Mouse (Mus musculus) ovary, postnatal 36 days (tissue): ENCODE data around the gene 6030452D12Rik.

Experiments used
- DNase-seq: peaks from one replicate; pipeline ENCODE4 v3.0.0; 2022; ENCODE audit warnings: low spot score, mixed read lengths

The 6030452D12Rik gene

DNA sequence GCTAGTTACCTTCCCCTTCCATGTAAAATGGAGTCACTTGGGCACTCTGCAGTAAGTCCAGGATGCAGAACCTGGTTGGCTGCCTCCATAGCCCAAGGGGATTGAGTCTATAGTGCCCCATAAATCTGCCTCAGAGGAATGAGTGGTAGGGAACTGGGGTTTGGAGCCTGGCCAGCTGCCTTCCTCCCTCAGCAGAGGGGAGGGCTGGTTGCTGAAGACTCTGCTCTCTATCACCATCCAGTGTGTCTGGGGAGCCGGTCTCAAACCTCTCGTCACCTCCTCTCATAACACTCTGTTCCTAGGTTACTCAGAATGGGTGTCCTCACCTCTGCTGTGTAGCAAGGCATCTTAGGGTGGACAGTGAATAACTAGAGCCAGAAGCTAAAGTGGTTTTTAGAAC lies 16.3 kb downstream of the 6030452D12Rik start:
- no peak for DNase-seq

DNA sequence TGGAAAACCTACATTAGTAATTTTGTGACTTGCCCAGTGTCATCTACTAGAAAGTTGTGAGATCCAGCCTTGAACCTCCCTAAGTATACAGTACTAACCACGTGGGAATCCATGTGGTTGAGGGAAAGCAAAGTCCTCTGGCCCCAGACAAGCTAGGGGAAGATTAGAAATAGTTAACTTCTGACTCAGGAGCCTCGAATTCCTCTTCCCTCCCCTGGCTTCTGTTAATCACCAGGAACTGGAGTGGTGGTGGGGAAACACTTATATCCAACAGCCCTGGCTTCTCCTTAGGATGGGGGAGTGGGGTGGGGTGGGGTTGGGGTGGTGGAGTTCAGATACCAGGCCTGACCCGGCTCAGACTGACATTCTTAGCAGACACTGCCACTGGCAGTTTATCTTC lies 18.4 kb downstream of the 6030452D12Rik start:
- DNase-seq, result no peak

DNA sequence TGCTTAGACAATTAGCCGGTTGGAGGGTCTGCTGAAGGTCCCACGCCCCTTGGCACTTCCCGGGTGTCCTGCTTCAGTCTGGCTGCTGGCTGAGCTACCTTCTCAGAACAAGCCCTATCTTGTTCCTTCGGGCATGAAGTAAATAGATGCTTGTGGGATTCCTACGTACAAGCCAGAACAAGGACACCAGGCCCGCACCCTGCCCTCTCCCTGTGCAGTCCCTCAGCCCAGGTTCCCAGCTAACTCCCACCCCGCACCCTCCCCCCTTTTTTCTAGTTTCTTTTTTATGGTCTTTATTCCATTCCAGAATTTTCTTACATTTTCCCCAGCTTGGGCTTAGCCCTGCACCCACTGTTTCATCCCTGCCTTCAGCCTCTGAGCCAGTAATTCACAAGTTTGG lies 20.3 kb downstream of the 6030452D12Rik start:
- DNase-seq, result no peak

DNA sequence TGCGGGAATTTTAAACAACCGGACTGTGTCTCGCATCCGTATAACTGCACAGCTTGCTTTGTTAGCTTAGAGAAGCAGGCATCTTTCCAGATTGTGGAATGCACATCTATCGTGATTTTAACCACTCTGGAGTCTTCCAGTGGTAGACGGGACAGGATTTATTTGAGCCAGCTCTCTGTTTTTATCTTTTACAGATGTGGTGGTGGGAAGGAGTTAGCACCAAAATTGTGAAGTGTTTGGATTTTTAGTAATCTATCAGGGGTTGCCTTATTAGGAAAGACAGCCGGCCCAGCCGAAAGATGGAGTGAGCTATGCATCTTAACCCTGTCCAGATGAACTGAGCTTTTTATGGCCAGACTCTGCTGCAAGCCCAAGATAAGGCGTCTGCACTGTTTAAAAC lies 21.5 kb downstream of the 6030452D12Rik start:
- DNase-seq, result no peak

DNA sequence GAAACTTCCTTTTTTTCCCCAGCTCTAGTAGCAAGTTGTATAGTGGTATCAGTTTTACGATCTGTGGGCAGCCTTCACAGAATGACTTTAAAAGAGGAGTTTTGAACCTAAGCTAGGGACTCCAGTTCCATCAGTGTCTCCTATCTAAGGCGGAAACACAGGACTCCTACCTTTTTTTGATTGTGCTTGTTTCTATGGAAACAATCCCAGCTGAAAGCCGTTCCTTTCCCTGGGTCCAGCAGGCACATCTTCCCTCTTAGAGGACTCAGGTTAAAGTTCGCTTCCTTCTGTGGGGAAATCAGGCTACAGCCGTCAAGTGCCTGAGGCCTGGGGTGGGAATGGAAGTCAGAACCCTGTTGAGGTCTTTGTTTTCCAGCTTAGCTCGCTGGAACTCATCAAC lies 26.4 kb downstream of the 6030452D12Rik start:
- no peak for DNase-seq

DNA sequence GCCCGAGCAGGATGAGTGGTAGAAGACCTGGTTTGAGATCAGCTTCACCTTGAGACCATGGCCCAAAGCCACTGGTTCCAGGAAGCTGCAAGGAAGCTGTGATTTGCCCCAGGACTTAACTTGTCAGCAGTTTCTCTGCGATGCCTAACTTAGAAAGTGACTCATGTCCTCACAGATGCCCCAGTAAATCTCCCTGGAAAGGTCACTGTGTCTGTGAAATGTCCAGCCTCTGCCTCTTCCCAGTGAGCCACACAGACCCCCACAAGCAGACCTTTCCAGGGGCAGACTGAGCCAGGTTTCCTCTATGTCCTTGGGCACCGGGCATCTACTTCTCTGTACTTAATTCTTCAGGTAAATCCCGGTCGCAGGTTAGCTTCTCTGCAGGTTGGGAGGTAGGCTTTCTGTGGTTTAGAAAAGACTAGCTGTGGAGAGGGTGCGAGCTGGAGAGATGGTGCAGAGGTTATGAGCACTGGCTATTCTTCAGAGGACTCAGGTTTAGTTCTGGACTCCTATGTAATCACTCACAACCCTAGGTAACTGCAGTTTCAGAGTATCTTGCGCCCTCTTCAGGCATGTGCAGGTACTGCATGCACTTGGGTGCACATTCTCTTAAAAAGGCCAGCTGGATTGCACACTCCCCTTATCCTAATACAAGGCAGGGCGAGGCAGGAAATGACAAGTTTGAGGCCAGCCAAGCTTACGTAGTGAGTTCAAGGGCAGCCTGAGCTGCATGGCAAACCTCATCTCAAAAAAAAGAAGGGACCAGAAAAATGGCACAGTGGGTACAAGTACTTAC lies 27.1 kb downstream of the 6030452D12Rik start:
- DNase-seq, result no peak

DNA sequence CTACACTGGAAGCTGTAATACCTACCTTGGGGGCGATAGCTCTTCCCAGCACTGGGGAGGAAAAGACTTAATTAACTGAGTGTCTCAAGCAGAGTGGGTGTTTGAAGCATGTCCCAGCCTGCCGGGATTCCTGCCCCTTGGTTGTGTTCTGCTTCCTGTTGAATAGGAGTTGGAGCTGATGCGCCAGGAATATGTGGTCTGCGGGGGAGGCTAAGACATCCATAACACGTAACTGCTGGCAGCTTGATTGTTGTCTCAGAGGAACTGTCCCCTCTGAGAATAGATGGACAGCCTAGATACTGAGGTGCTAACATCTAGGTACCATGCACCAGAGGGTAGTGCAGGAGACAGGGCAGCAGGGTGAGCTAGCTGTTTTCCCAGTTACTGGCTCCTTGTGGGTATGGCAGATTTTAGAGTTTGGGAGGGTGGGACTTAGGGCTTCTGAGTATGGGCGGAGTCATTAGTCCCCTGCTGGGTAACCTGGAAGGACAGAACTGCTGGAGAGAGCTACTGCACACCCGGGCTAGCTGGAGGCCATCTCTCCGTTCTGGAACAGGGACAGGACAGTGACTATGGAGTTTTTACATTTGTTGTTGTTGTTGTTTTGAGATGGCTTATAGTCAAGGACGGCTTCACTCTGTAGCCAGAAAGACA lies 28.4 kb downstream of the 6030452D12Rik start:
- no peak for DNase-seq

DNA sequence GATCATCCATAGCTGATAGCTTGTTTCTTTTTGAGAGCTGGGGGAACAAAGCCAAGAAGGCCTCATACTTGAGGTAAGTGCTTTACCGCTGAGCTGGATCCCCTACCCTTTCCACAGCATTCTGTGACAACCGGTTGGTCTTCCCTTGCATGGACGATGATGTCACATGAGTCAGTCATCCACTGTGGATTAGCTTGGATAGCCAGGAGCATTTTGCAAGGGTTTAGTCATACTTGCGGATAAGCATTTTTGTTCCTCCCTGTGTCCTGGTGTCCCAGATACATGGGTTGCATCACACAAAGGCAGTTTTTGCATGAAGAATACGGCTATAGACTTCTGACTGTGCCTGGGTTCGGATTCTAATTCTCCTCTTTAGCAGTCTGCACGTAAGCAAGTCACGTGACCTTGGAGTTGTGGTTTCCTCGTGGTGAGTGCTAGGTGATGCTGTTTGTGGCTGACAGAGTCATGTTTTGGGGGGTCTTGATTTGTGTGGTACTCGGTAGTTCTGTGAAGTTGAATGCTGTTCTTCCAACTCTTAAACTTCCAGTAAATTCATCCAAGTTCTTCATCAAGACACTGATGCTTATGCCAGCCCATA lies 29.7 kb downstream of the 6030452D12Rik start:
- DNase-seq, result no peak

DNA sequence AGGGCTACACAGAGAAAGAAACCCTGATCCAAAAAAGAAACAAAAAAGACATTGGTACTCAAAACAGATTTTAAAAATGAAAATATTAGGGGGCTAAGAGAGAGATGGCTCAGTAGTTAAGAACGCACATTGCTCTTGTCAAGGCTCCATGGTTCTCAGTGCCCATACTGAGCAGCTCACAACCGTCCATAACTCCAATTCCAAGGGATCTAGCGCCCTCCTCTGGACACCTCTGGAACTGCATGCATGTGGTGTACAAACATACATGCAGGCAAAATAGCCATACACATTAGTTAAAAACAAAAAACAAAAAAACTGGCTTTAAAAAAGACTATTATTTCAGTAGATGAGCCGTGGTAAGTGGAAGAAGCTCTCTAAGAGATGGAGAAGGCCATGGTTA lies 30.2 kb downstream of the 6030452D12Rik start:
- no peak for DNase-seq

DNA sequence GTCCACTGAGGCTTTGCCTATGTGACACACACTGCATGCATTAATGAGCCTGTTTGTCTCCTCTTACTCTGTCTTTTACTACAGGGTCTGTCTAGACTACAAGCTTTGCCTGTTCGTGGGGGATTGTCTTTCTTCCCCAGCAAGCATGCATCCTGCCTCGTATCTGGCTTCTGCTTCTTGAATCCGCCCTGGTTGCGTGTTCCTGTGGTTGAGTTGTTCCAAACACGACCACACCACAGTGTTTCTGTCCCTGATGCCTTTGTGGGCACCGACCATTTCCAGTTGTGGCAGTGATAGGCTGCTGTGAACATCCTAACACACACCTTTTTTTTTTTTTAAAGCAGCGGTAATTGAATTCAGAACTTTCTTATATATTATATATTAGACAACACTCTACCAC lies 33.4 kb downstream of the 6030452D12Rik start:
- DNase-seq, result no peak

DNA sequence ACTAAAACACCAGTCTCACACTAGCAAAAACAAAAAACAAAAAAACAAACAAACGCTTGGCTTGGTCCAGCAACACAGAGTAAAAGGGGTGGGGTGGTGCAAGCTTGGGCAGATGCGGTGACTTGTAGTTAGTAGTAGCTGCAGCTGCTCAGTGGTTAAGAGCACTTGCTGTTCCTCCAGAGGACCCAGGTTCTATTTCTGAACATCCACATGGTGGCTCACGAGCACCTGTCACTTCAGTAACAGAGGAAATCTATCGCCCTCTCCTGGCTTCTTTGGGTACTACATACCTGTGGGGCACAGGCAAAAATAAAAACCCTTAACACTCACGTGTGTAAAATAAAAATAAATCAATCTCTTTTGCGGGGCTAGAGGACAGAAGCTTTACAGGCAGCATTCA lies 34.1 kb downstream of the 6030452D12Rik start:
- DNase-seq, result no peak

DNA sequence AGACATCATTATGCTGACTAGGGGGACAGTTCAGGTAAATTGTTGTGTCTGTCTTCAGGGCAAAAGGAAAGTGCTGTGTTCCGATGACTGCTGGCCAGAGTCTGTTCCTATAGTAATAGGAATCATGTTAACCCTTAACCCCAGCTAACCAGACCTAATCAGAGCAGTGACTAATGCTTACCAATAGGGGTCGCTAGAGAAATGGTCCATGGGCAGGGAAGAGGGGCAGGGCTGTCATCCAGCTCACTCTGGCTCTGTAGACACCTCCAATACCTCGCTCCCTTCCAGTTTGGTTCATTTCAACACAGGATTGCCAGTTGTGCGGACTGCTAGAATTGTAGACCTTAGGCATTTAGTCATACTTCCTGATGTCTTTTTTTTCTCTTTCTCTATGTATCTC lies 35.1 kb downstream of the 6030452D12Rik start:
- DNase-seq, result no peak

DNA sequence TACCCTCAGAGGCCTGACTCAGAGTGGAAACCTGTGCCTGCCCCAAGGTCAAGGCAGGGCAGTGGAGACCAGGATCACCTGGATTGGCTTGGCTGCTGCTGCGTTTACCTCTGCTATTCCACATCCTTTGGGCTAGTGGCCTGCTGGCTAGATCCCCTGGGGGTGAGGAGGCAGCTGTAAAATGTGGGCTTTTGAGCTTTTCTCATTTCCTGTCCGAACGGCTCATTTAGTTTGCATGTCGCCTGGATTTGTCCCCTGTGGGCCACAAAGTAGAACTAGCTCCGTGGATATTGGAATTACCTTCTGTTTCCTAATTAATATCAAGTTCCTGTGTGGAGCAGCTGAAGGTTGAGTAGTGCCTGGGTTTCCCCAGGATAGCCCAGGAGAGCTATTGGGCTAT lies 38.9 kb downstream of the 6030452D12Rik start:
- DNase-seq, result no peak

DNA sequence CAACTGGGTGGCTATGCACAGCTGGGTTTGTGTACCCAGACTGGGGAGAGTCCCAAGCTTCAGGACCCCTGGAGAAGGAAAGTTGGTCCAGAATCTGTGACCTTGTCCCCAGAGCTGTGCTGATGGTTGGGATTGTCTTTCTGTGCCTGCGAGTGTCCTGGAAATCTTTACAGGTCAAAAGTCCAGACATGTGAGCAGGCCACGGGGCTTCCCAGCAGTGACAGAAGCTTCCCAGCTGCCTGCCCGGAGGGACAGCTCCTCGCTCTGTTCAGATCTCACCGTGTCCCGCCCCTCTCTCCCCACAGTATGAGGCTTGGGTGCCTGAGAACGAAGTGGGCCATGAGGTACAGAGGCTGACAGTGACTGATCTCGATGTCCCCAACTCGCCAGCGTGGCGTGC lies 40.7 kb downstream of the 6030452D12Rik start:
- no peak for DNase-seq

DNA sequence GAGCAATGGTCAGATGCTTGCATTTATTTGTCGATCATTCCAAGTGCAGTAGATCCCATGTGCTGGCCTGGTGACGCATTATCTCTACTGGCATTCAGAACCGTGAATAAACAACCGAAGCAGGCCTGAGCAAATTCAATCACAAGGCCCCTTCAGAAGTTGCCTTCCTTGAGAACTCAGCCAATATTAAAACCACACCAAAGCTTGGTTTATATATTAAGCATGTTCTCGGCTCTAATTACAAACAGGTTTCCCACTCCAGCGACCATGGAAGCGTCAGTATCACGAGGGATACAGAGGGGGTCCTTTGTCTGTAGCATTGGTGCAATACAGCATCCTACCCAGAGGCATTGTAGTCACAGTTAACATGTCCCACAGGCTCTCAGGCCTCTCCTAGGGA lies 42.7 kb downstream of the 6030452D12Rik start:
- DNase-seq, result no peak

DNA sequence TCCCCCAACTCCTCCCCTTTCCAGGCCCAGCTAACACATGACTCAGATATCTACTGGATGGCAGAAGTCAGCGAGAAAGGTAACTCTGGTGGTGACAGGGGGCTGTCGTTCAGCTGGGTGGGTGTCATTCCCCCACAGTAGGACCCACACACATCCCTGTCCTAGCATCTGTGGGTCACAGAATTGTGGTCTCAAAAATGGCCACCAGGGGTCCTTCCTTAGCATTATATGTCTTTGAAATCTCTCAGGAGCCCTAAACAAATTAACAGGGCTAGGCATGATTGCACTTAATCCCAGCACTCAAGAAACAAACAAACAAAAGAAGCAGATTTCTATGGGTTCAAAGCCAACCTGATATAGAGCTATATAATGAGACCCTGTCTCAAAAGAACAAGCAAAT lies 44.8 kb downstream of the 6030452D12Rik start:
- DNase-seq, result no peak

DNA sequence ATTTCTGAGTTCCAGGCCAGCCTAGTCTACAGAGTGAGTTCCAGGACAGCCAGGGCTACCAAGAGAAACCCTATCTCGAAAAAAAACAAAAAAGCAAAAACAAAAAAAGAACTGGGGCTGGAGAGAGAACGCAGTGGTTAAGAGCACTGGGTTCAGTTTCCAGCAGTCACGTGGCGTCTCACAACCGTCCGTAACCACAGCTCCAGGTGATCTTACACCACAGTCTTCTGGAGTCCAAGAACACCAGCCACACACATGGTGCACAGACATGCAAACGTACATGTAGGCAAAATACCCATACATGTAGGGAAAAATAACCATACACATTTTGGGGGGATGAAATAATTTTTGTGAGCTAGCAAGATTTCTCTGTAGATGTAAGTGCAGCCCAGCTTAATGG lies 46.4 kb downstream of the 6030452D12Rik start:
- DNase-seq, result no peak

DNA sequence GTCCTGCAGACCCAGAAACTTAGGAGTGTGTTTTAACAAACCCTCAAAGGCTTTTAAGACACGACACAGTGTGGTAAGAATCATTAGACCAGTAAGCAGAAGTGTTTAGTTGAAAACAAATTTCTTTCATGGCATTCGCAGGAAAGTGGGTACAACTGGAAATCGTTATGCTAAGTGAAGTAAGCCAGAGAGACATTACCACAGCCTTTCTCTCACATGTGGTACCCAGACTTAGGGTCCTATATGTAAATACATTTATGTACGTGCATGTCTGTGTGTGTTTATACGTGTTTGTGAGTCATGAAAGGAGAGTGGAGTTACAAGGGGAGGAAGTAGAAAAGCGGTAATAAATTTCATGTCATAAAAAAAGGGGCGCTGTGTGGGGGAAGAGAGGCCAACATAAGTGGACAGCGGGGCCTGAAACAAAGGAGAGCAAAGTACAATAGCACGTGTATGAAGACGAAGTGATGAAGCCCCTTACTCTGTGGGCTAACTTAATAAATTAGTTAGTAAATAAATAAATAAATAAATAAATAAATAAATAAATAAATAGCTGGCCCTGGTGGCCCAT lies 48.1 kb downstream of the 6030452D12Rik start:
- DNase-seq, result no peak

DNA sequence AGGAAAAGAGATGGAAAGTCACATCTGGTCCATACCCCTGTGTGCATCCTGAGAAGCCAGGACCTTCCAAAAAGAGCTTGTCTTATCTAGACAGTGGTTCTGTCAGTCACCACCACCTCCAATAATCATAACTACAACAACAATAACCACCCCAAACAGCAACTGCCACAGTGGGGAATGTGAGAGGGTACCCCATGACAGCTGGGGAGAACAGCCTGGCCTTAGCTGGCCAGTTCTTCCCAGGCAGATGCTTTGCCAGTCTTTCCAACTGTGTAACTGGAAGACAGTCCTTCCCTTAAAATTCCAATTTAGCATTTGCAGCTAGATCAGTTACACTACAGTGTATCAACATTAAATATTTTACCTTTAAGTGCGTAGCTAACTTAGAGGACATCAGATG lies 50.6 kb downstream of the 6030452D12Rik start:
- DNase-seq, result no peak

DNA sequence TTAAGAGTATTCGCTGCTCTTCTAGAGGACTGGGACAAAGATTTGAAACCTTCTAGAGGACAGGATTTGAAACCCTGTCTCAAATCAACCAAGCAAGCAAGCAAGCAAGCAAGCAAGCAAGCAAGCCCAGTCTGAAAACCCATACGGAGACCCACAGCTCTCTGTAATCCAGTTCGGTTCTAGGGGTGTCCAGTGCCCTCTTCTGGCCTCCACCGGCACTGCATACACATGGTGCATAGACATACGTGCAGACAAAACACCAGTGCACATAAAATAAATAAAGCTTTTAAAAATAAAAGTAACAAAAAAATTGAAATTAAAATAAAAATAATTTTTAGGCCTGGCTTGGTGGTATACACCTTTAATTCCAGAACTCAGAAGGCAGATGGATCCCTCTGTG lies 53.7 kb downstream of the 6030452D12Rik start:
- DNase-seq, result no peak

DNA sequence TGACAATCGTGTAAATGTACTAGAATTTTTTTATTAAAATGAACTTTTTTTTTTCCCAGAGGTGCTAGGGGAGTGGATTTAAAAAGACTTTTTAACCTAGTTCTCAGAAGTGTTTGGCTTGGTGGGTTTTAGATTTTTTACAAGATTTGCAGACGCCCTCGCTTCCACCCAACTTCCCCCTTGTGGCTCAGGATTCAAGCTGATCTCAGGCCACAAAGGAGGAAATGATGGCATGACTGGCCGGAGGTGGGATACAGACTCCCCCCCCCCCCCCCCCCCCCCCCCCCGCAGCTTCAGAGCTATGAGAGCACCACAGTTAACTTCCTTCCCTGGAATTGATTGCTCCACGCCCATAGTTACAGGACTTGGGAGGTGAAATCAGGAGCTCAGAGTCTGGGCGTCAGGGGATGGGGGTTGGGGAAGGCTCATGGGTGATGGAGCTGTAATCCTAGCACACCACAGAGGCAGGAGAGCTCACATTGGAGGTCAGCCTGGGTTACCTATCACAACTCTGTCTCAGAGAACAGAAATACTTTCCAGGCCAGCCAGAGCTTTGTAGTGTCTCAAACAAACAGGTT lies 55.8 kb downstream of the 6030452D12Rik start:
- no peak for DNase-seq
